Mouse (Mus musculus) heart, adult 2 months (tissue): Measurements from ENCODE around the gene Scg5. TPM values are rescaled to one million over a fixed set of nuclear protein-coding genes. Genes with fewer than 3 reads are reported as not detected.

Source experiments
- DNase-seq, 2 experiments: peaks; one replicate each; pipeline ENCODE4 v3.0.0; 2021
- H3K27ac ChIP-seq: fragments of 200-600 bp; 2 replicates; pipeline ENCODE4 v1.8.1; 2022
- H3K27me3 ChIP-seq: fragments of 200-500 bp; 2 replicates; pipeline ENCODE4 v1.6.1; 2012; ENCODE audit warnings: mild to moderate bottlenecking, low read length, inconsistent platforms, mixed read lengths; ENCODE audit not compliant: control insufficient read depth, insufficient read depth
- H3K36me3 ChIP-seq: fragments of 200-500 bp; 2 replicates; pipeline ENCODE4 v1.6.1; 2012; ENCODE audit warnings: low read length, inconsistent platforms; ENCODE audit not compliant: control insufficient read depth, insufficient read depth
- H3K4me1 ChIP-seq: fragments of 200-500 bp; 2 replicates; pipeline ENCODE4 v1.6.1; 2011; ENCODE audit warnings: low read length; ENCODE audit not compliant: control insufficient read depth, insufficient read depth
- H3K4me3 ChIP-seq: fragments of 200-600 bp; 2 replicates; pipeline ENCODE4 v1.8.1; 2022
- H3K79me2 ChIP-seq: fragments of 200-500 bp; replicated peaks from 2 replicates; pipeline ENCODE4 v1.6.1; 2012; ENCODE audit warnings: mild to moderate bottlenecking, inconsistent platforms, low read length, moderate library complexity, mixed read lengths; ENCODE audit not compliant: control insufficient read depth, insufficient read depth
- H3K9ac ChIP-seq: fragments of 200-500 bp; 2 replicates; pipeline ENCODE4 v1.6.1; 2012; ENCODE audit warnings: low read depth, mild to moderate bottlenecking, control low read depth, inconsistent platforms, low read length, mixed read lengths
- CTCF ChIP-seq: fragments of 200-600 bp; IDR thresholded peaks from 2 replicates; pipeline ENCODE4 v1.8.1; 2022; ENCODE audit warnings: antibody characterized with exemption, mild to moderate bottlenecking, moderate library complexity
- EP300 ChIP-seq: fragments of 200-500 bp; IDR thresholded peaks from 2 replicates; pipeline ENCODE4 v1.6.1; 2011; ENCODE audit warnings: low read depth, low read length, control low read depth; ENCODE audit not compliant: insufficient read depth
- POLR2A ChIP-seq: fragments of 200-500 bp; IDR thresholded peaks from 2 replicates; pipeline ENCODE4 v1.6.1; 2011; ENCODE audit warnings: mild to moderate bottlenecking, low read depth, low read length, control low read depth; ENCODE audit not compliant: insufficient read depth
- WGBS: fragments of 180-500 bp; shearing (Covaris S2); methylation state at CpG from one replicate; pipeline ENCODE4 v1.1.7; 2018; 5-methylcytosine and 5-hydroxymethylcytosine counted together
- intact Hi-C: fragments of 180-260 bp; cut with DNase I; formaldehyde crosslinking; loops from one replicate; pipeline ENCODE4 v1.15.1; 2025
- polyA plus RNA-seq: library from polyadenylated mRNA; depleted of rRNA; stranded (reverse); fragments of >200 nt; gene quantifications from 2 replicates; pipeline ENCODE4 v1.2.3, GENCODE M21; 2012
- total RNA-seq, 2 experiments: library from RNA; stranded (reverse); gene quantifications; 2 replicates each; pipeline ENCODE4 v1.2.3; 2021

The Scg5 gene
- total and polyA plus RNA-seq, 3 experiments: 0.32 TPM; not detected in 2

- Histone ChIP-seq H3K27me3 (no peaks in the 10 kb centered on the region), H3K27ac (no peak overlapping the region), H3K4me3 (no peak overlapping the region), H3K79me2 (no peaks in the 10 kb centered on the region), H3K4me1 (no peaks in the 10 kb centered on the region), H3K9ac (no peak overlapping the region), H3K36me3 (no peaks in the 10 kb centered on the region)
- 74% methylated on average over 8 of the region's 8 CpGs for WGBS
- intact Hi-C loops: no loop called here
- DNase-seq: no peak
- TF ChIP-seq CTCF: no peak
- no peak for TF ChIP-seq EP300
- TF ChIP-seq POLR2A: no peak
Observed at GRCm38 (mm10) chr2:113768541-113769303, 60.2 kb downstream of the Scg5 start.

- TF ChIP-seq EP300 (no peak), CTCF (no peak), POLR2A (no peak)
- H3K4me1 ChIP-seq: no peaks in the 10 kb centered on the region
- no peak overlapping the region for H3K9ac ChIP-seq
- H3K79me2 ChIP-seq: no peaks in the 10 kb centered on the region
- H3K36me3 ChIP-seq: no peaks in the 10 kb centered on the region
- intact Hi-C loops: no loop called here
- no peak overlapping the region for H3K27ac ChIP-seq
- DNase-seq: no peak
- no peaks in the 10 kb centered on the region for H3K27me3 ChIP-seq
- no peak overlapping the region for H3K4me3 ChIP-seq
- WGBS: 17% methylated on average over 1 of the region's 1 CpGs
Observed at GRCm38 (mm10) chr2:113765885-113766284, 63.0 kb downstream of the Scg5 start.

- H3K27me3 ChIP-seq: no peaks in the 10 kb centered on the region
- intact Hi-C loops: no loop called here
- no peak overlapping the region for H3K4me3 ChIP-seq
- 70% methylated on average over 5 of the region's 5 CpGs for WGBS
- H3K36me3 ChIP-seq: no peaks in the 10 kb centered on the region
- H3K4me1 ChIP-seq: no peaks in the 10 kb centered on the region
- TF ChIP-seq CTCF: no peak
- H3K27ac ChIP-seq: no peak overlapping the region
- H3K9ac ChIP-seq: no peak overlapping the region
- DNase-seq: no peak
- no peaks in the 10 kb centered on the region for H3K79me2 ChIP-seq
Observed at GRCm38 (mm10) chr2:113764968-113765367, 64.0 kb downstream of the Scg5 start.

- Histone ChIP-seq H3K27ac (no peak within 1 kb of the TSS), H3K9ac (no peak within 1 kb of the TSS), H3K4me1 (no peaks in the 10 kb centered on the region), H3K79me2 (no peaks in the 10 kb centered on the region), H3K27me3 (peaks cover 10% of the 10 kb centered on the region; the same call in 1 of the 2 replicates), H3K36me3 (no peaks in the 10 kb centered on the region), H3K4me3 (no peak within 1 kb of the TSS; the same call in 1 of the 2 replicates)
- no peak for DNase-seq
- intact Hi-C loops: no loop called here
- no peak for TF ChIP-seq EP300
- TF ChIP-seq POLR2A: no peak
- TF ChIP-seq CTCF: no peak
- WGBS: 2% methylated on average over 64 of the region's 64 CpGs
Observed at GRCm38 (mm10) chr2:113758311-113759161, 70.4 kb downstream of the Scg5 start, which contains the start of gene Grem1. TSS of gene Grem1 (minus strand) at chr2:113758646.

DNA sequence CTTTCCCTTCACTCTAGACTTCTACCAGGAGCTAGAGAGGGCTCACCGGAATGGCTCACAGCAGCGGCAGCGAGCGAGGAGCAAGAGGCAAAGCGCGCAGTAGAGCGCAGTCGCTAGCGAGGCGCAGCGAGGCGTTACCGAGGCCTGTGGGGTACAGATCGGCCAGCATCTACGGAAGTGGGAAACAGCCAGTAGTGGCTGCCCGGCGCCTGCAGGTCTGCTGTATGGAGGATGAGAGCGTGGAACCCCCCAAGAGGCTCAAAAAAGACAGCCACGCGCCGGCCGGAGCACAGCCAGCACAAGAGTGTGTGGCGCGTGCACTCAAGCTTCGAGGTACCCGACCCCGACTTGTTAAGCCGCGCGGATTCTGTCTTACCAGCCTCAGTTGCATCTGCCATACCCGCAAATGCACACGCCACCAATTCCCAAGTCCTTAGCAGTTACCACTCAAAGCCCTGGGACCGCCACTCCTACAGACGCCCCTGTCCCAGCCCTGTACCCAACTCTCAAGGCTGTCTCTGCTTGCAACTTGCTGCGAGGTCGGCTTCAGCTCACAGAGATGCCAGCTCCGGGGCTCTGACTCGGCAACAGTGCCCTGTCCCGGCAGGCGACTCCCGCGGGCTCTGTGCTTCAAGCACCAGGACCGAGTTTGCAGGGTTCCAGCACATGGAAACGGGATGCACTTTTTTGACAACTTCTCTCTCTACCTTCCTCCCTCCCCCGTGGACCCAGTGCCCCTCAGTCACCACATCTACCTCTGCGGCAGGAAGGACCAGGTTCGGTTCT lies 71.2 kb downstream of the Scg5 start:
- H3K9ac ChIP-seq: no peak overlapping the region
- 1% methylated on average over 47 of the region's 47 CpGs for WGBS

More for the DNA sequence above, 71.2 kb downstream of the Scg5 start:
- TF ChIP-seq EP300: no peak
- TF ChIP-seq CTCF: no peak
- TF ChIP-seq POLR2A: no peak
- H3K36me3 ChIP-seq: no peaks in the 10 kb centered on the region
- intact Hi-C loops: no loop called here
- no peak for DNase-seq
- no peaks in the 10 kb centered on the region for H3K4me1 ChIP-seq
- no peaks in the 10 kb centered on the region for H3K79me2 ChIP-seq
- peaks cover 10% of the 10 kb centered on the region; the same call in 1 of the 2 replicates for H3K27me3 ChIP-seq
- H3K27ac ChIP-seq: no peak overlapping the region
- no peak overlapping the region; the same call in 1 of the 2 replicates for H3K4me3 ChIP-seq
